Mouse (Mus musculus) layer of hippocampus, adult 18-20 months (tissue): ENCODE results near the gene Csnk1g2. TPM values are rescaled to one million over a fixed set of nuclear protein-coding genes. Genes with fewer than 3 reads are reported as not detected.

Source experiments
- DNase-seq, 2 experiments: peaks; one replicate each; pipeline ENCODE4 v3.0.0; 2022; ENCODE audit warnings: low spot score in 2 of 2
- long read RNA-seq: library from polyadenylated mRNA; stranded (forward); transcript quantifications from one replicate; pipeline ENCODE4 v2.0.0, GENCODE M21; 2021
- total RNA-seq, 2 experiments: library from RNA; stranded (reverse); gene quantifications; 2 replicates each; pipeline ENCODE4 v1.2.3; 2021

The Csnk1g2 gene
- total RNA-seq = 100 to 1,000 TPM; 230 to 247 TPM
- long read RNA-seq, transcript Csnk1g2-201 (11 exons, 2,348 nt) = major isoform, 43 of 268 reads
- long read RNA-seq, partial matches to known transcripts = 9 of 268 reads
- long read RNA-seq, other reads (novel, unspliced or antisense) = 216 of 268 reads

DNA sequence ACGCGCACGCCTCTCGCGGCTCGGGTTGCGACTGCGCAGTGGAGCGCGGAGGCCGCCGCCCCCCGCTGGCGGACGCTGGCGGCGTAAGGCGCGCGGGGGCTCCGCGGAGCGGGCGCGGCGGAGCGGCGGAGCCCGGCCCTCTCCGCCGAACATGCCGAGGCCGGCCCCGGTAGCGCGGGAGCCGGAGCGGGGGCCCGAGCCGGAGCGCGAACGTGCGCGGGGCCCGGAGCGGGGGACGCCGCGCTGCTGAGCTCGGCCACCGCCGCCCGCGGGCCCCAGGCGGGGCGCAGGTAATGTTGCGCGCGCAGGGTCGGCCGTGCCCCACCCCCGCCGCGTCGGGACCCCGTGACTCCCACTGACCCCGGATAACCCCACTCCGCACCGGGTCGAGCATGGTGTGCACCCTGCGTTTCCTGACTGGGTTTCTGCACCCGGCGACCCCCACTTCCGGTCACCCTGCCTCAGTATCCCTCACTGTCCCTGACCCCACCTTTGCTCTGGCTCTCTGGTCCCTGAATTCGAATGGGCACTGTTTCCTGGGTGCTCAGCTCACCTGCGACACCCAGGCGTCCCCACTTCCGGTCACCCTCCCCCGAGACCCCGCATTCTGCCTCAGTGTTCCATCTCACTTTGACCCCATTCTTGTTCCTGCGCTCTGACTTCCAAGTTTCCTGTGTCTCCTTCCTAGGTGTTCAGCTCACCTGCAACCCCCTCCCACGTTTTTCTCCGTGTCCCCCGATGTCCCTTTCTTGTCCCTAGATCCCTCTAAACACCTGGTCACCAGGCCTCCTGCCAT lies at the start of gene Csnk1g2:
Gene Csnk1g2 (plus strand): TSS at position 178 of the 796 bp plus-strand sequence.
- DNase-seq = peak in 1 of 2 experiments; percentile 53

DNA sequence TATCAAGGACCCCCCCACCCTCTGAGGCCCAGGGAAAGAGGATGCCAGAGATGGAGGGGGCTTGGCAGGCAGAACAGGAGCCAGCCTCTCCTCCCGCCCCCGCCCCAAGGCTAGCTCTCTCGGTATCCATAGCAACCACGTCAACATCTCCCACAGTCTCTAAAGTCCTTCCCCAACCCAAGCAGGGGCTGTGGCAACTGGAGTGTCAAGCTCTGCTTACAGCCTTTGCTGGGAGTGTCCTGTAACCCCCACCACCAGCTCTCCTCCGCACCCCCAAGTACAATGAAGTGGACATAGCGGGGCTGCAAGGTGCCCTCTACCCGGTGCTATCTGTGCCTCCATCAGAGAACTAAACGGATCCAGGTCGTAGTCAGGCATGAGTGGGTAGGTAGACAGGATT lies 48.7 kb upstream of the Csnk1g2 start:
- DNase-seq = peak in 1 of 2 experiments; percentile 76

DNA sequence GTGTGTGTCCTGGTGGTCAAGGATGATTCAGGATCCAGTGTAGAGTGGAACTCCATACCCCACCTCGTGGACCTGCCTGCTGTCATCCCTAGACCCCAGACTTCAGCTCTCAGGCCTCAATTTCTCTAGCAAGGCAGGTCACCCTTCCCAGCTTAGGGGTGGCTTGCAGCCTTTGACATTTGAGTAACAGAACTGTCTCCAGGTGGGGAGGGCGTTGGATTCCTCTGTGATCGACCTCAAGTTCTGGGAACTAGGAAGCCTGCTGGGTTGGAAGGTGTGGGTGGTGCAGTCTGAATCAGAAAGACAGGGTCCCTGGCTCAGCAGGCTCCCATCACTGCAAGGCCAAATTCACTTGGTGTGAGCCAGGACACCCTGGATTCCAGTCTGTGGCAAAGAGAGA lies 47.7 kb upstream of the Csnk1g2 start:
- DNase-seq = no peak

DNA sequence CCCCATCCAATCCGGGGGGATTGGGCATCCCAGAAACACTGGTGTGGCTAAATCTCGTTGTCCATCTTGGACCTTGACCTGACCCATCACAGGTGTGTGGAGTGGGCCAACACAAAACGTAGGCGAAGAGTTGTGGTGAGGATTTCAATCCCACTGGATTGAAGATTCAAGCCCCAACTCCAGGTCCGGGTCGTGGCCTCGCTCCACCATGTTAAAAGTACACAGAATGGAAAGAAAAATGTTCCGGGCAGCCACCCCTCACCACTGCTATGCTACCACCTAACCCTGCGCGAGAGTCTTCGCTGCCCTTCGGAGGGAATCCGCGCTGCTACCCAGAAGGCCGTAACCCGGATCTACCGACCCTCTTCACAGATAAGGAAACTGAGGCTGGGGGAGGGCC lies 46.7 kb upstream of the Csnk1g2 start:
- DNase-seq = no peak

DNA sequence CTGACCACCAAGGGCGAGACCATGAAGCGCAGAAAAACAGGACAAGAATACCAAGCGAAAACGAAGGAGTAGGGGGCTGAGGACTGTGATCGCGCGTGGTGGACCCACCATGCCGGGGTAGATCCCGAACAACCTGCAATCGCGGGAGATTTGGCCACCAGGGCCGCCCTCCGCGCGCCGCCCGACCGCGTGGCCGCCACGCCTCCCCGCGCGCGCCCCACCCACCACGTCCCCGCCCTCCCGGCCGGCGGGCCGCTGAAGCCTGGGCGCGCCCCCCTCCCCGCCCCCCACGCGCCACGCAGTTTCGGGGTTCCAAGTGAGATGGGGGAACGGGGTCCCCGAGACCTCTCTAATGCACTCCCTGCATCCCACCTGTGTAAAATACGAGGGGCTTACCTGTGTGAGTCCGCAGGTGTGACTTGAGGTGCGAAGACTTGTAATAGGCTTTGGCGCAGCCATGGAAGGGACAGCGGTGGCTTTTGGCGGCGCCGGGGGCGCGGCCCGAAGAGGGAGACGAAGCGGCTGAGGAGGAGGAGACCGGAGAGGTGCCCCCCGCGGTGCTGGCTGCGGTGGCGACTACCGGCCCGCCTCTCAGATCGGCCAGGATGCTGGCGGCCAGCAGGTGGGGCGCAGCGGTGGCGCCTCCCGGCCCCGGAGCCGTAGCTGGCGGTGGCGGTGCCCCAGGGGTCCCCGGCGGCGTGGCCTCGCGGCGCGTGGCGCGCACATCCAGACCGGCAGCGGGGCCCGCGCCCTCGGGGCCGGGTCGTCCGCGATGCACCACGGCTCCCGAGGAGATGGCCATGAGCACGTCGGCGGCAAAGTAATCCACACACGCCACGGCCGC lies 46.1 kb upstream of the Csnk1g2 start:
- peak in 1 of 2 experiments; percentile 66 for DNase-seq

DNA sequence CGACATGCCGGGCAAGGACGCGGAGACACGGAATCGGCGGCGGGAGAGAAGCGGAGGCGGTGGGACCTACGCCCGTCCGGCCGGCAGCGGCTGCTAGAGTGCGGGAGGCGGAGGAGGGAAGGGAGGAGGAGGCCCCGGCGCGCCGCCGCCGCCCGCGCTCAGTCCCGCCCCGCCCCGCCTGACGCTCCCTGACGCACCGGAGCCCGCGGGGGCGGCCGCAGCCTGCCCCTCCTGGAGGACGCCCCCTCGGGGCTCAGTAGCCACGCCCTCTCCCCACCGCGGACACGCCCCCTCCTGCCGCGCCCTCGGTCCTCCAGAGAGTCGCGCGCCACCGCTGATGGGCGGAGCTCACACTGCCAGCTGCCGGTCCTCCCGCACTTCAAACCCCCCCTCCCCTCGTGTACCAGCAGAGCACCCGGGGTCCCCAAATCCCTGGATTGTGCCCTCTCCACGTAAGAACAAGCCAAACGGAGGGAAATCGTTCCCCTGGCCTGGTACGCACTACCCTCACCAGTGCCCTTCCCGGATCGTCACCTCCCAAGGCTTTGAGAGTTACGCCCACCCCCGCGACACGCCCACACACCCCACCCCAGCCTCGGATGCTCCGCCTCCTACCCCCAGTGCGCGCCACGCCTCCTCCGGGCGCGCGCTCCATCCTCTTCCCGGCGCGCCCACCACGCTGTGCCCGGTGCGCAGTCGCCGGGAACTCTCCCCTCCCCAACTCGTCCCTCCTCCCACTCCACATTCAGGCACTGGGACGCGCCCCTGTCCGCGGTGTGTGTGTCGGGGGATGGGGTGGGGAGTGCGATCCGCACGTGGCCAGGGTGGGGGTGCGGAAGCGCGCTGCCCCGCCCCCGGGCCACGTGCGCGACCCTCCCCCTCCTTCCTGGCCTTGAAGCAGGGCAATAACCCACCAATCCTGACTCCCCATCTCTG lies 45.2 kb upstream of the Csnk1g2 start, which contains the start of gene Klf16:
Gene Klf16 (minus strand): TSS at position 127 of the 936 bp plus-strand sequence.
- DNase-seq = peak; percentile 95 to 97

DNA sequence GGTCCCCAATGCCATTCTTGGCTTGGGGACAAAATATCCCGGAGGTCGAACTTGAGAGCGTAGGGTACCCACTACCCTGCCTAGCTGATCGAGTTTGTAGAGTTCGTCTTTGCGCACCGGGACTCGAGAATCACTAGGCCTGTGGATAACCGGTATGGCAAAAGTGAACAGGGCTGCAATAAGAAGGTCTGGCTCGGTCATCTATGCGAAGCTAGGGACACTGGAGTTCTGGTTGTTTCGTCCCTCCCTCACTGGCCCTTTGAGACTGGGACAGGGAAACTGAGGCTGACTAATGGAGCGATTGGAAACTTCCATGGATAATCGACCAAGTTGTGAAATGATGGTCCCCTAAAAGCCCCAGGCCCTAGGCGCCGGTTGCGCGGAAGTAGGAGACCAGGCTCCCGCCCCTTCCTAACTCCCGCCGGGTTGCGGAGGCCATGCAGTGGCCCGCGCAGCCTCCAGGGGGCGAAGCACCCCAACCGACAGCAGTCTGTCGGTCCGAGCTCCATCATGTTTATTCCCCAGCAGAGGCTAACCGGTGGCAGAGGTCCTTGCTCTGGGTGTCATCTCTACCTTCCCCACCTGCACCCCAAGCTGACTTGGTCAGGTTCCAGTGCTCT lies 44.4 kb upstream of the Csnk1g2 start:
- DNase-seq = peak in 1 of 2 experiments; percentile 74

DNA sequence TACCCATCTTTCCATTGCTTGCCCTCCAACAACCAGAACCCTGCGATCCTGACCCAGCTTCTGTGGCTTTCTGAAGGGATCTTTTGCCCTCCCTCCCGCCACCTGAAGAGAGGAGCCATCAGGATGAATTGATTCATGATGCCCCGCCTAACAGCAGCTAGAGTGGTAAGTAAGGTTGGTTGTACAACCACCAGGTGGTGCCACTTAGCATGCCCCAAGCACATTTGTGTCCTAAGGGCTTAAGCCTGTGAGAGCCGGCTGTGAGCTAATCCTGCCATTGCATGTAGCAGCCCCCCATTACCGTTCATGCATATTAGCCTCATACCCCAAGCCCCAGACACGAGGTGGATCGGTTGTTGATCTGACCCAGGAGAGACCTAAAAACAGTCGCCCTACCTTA lies 43.7 kb upstream of the Csnk1g2 start:
- peak in 1 of 2 experiments; percentile 65 for DNase-seq

DNA sequence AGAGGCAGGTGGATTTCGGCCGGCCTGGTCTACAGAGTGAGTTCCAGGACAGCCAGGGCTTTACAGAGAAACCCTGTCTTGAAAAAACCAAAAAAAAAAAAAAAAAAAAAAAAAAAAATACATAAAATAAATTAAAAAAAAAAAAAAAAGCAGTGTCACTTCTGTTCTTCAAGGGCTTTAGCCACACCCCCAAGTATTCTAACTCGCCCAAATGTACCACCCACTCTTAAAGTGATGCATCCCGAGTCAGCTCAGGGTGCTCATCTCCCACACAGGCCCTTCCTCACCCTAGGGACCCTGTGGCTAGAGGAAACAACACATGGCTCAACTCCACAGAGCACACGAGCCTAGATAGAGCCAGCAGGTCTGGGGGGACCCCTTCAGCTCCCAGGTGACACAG lies 39.6 kb upstream of the Csnk1g2 start:
- no peak for DNase-seq

DNA sequence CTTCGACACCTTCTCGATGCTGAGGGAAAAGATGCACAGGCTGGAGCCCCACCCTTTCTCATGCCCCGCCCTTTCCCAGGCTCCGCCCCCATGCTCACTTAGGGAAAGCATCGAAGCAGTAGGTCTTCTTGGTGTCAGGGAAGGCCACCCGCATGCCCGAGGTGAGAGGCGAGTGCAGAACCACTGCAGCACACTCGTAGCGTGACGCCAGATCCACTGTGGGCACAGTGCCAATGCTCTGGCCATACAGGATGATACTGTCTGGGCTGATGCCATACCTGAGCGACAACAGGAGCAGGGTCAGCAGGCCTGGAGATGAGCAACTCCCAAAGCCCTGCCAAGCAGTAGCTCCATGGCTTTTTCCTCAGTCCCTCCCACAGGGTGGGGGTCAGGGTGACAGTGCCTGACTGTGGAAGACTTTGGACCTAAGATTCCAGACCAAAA lies 38.6 kb upstream of the Csnk1g2 start:
- no peak for DNase-seq

DNA sequence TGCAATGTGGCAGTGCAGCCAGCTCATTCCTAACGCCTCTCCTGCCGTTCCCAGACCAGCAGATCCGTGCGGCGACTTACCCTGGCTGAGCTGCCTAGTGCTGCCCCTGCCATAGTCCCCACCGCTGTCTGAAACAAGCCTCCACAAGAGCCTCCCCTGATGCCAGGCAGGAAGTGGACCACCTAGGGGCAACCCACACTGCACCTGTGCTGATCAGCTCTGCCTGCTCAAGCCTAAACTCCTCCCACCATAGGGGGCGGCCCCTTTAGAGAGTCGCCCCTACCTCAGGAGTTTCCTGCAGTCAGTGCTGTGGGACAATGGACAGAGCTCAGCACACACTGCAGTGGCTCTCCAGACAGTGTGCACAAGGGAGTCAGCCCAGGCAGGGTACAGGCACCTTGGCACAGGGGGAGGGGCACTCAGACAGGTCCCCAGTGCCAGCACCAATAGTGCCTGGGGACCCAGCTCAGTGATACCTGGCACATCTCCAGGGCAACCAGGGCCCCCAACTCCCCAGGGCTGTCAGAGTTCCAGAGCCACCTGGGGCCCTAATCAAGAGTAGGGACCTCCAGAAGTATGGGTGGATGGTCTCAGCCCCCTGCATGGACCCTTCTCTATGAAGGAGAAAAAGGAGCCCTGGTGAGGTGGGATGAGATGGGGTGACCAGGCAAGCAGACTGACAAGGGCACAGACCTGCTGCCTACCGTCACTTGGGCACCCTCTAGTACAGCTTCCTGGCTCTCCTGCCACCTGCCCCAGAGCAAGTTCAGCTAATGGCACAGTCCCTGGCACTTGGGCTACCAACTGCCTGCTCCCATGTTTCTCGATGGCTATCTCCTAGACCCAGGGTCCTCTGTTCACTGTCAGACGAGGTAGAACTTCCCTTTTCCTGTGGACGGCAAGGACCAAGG lies 37.7 kb upstream of the Csnk1g2 start:
- DNase-seq = no peak

DNA sequence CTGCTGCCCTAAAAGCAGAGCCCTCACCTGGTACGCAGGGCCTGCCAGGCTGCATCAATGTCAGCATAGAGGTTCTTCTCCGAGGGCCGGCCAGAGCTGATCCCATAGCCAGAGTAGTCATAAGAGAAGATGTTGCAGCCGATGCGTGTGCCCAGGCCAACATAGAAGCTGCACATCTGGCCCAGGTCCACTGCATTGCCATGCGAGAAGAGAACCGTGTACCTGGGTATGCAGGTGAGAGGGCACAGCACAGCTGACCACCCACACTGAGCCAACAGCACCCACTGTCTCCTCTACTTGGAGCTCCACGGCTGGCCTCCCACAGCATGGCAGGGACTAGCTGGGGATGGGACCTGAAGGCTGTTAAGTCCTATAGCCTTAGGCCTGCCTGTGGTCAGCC lies 37.1 kb upstream of the Csnk1g2 start:
- no peak for DNase-seq

DNA sequence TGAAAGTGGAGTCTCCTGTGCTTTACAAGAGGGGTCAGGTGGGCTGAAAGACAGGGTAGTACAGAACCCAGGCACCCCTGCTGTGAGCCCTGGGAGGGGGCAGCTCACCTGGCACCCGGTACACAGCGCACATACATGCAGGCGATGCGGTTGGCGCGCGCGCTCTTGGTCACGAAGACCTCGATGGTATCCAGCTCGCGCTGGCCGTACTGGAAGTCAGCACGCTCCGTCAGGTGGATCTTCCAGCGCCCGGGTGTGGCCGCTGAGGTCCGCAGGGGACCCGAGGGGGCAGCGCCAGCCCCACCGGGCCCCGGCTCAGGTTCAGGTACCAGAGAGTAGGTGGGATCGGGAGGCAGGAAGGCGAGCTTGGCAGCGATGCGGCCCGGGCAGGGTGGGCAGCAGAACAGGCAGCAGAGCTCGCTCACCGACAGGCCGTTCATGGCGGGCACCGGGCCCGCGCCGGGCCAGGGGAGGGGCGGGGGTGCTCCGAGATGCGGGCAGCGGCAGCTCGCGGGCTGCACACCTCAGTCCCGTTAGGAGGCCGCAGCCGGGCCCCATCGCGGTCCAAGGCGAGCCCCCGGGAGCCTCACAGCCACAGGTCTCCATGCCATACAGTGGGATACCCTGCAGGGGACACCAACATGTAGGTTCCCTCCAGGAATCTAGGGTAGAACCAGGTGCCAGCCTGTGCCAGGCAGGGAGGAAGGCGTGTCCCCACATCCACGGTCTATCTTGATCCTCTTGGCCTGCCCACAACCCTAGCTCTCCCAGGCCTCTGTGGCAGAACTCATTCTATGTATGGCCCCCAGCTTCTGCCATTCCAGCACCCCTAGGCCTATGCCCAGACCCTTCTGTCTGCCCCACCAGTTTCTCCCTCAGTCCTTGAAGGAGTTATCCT lies 36.0 kb upstream of the Csnk1g2 start:
- DNase-seq = no peak

DNA sequence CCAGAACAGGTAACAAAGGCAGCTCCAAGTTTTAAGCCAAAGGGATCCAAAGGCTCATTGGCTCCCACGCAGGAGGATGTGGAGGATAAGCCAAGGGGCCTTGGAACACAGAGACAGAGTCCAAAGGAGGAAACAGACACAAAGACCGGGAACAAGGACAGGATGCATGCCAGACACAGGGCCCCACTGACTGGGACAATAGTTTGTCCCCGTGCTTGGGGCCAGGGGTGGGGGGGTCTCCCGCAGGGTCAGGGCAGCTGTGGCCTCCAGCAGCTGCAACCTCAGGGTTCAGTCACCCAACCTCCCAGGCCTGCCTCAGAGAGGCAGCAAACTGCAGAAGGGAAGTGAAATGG lies 35.4 kb upstream of the Csnk1g2 start:
- no peak for DNase-seq

DNA sequence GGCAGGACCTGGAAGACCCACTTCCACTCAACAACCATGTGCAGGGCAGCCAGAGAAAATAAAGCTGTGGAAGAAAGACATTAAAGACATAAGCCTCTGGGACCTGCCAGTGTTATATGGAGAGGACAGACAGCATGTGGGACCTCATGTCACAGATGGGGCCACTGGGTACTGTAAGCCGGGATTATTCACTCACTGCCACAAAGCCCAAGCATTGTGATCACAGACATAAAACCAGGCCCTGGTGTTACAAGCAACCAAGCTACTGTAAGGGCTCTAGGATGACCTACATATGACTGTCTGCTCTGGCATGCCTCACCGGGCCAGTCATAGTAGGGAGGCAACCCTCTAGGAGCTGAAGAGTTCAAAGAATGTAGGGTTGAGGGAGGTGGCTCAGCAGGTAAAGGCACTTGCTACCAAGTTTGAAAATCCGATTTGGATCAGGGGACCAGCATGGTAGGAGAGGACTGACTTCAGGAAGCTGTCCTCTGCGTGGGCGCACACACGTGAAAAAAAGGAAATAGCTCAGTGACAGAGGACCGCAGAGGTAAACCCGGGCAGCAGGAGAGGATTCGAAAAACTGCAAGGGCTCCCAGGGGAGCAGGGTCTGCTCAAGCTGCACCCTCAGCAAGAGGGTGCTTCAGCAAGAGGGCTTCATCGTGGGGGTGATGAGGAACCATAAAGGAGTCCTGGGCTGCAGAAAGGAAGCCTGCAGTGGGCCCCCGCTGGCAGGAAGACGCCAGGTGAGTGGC lies 33.3 kb upstream of the Csnk1g2 start:
- no peak for DNase-seq

DNA sequence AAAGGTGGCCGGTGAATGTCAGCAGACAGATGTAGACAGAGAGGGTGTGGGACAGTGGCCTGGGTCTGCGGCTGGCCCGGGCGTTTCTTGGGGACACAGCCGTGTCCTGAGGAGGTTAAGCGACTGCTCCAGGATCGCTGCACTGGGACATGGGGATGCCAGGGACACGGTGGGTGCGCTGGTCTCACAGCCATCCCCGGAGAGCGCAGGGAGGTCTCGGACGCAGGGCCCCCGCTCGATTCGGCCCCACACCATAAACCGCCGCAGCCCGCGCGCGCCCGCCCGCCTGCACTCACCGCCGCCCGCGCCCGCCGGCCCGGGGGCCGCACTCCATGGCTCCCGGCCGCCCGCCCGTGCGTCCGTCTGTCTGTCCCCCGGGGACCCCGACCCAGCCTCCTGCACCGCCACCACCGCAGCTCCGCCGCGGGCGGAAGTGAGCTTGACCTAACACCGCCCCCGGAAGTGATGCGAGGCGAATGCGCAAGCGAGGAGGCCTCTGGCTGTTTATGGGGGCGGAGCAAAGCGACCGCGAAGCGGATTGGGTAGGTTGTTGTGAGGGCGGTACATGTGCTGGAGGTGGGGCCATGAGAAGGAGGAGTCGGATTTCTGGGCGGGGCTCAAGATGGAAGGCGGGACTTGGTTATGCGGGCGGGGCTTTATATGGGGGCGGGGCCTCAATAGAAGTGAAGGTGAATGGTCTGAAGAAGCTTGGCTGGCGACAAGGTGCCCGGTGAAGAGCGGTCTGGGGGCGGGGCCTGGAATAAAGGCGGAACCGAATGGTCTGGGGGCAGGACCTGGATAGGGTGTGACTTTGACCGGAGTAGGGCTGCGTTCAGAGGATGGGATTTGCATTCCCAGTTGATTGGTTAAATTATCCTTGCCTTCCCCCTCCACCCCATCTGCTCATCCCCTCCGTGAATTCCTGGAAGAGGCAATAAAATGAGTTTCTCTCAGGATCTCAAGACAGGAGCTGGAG lies 32.5 kb upstream of the Csnk1g2 start, which contains the start of gene Abhd17a:
Gene Abhd17a (minus strand): TSS at position 463 of the 976 bp plus-strand sequence.
- DNase-seq = peak; percentile 93 to 94
